Mouse (Mus musculus) heart, postnatal 0 days (tissue): Measurements from ENCODE around the gene Tpsab1. TPM values are rescaled to one million over a fixed set of nuclear protein-coding genes. Genes with fewer than 3 reads are reported as not detected.

Experiments used
- ATAC-seq: fragments of 200-750 bp; cut with Nextera tagmentation; 2 replicates; pipeline ENCODE4 v1.8.0; 2017; ENCODE audit warnings: low read depth, moderate number of reproducible peaks, moderate library complexity; ENCODE audit not compliant: insufficient read depth
- DNase-seq: peaks from one replicate; pipeline ENCODE4 v3.0.0-alpha.2; 2016; ENCODE audit warnings: low spot score
- H3K27ac ChIP-seq: fragments of 300-500 bp; sonication (generic); 2 replicates; pipeline ENCODE4 v1.5.1; 2014; ENCODE audit warnings: low read depth, mild to moderate bottlenecking
- H3K27me3 ChIP-seq: fragments of 300-500 bp; sonication (generic); 2 replicates; pipeline ENCODE4 v1.6.1; 2014; ENCODE audit warnings: low read length, mixed read lengths; ENCODE audit not compliant: control insufficient read depth, insufficient read depth
- H3K36me3 ChIP-seq: fragments of 300-500 bp; sonication (generic); replicated peaks from 2 replicates; pipeline ENCODE4 v1.6.1; 2014; ENCODE audit warnings: low read length, mixed read lengths; ENCODE audit not compliant: control insufficient read depth, insufficient read depth
- H3K4me1 ChIP-seq: fragments of 300-500 bp; sonication (generic); 2 replicates; pipeline ENCODE4 v1.6.1; 2014; ENCODE audit warnings: antibody characterized with exemption; ENCODE audit not compliant: control insufficient read depth, insufficient read depth
- H3K4me2 ChIP-seq: fragments of 300-500 bp; sonication (generic); 2 replicates; pipeline ENCODE4 v1.6.1; 2014; ENCODE audit warnings: low read depth, mild to moderate bottlenecking, low read length, moderate library complexity
- H3K4me3 ChIP-seq: fragments of 300-500 bp; sonication (generic); 2 replicates; pipeline ENCODE4 v1.5.1; 2014; ENCODE audit warnings: low read depth, low read length
- H3K9ac ChIP-seq: fragments of 300-500 bp; sonication (generic); replicated peaks from 2 replicates; pipeline ENCODE4 v1.6.1; 2014; ENCODE audit warnings: low read depth, low read length, mixed read lengths
- H3K9me3 ChIP-seq: fragments of 300-500 bp; sonication (generic); replicated peaks from 2 replicates; pipeline ENCODE4 v1.6.1; 2016; ENCODE audit warnings: low read length; ENCODE audit not compliant: control insufficient read depth
- CTCF ChIP-seq: IDR thresholded peaks from 2 replicates; pipeline ENCODE4 v1.5.1; 2016; ENCODE audit warnings: antibody characterized with exemption, control low read depth, low read depth
- EP300 ChIP-seq: IDR thresholded peaks from 2 replicates; pipeline ENCODE4 v1.6.1; 2016; ENCODE audit warnings: antibody characterized with exemption, low read depth
- WGBS: fragments of 180-500 bp; shearing (Covaris S2); extraction: QIAGEN DNeasy Blood & Tissue Kit; methylation state at CpG from one replicate; pipeline ENCODE4 v1.1.7; 2014; 5-methylcytosine and 5-hydroxymethylcytosine counted together
- polyA plus RNA-seq: library from polyadenylated mRNA; unstranded; fragments of >200 nt; fragmentation: Nextera tagmentation; extraction: Ambion mirVana; gene quantifications from 2 replicates; pipeline ENCODE4 v1.2.1, GENCODE M21; 2015
- total RNA-seq: library from RNA; depleted of rRNA; stranded (reverse); fragments of >200 nt; gene quantifications from 2 replicates; pipeline ENCODE4 v1.2.3, GENCODE M21; 2014; ENCODE audit warnings: low replicate concordance; rRNA removed

The Tpsab1 gene
- total and polyA plus RNA-seq, 2 experiments from 2014 or later, result 1.2 to 5.3 TPM

DNA sequence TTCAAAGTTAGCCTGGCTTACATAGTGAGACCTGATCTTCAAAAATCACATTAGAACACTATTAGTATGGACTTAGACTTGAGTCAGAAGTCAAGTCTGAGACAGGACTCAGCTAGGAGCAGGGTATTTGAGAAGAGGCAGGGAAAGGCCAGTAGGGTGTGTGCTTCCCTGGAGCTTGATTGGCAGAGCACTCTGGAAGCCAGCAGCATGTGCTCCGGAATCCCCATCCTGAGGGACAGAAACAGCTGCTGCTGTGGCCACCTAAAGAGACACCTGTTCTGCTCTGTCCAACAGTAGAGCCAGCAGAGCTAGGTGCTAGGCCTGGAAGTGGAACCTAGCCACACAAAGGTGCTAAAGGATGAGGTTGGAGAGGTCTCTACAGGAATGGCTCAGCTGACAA lies 51.3 kb downstream of the Tpsab1 start:
- TF ChIP-seq CTCF, result no peak
- TF ChIP-seq EP300, result no peak
- H3K27ac ChIP-seq, result no peak overlapping the region
- no peak overlapping the region for H3K4me3 ChIP-seq
- H3K4me1 ChIP-seq, result no peaks in the 10 kb centered on the region
- ATAC-seq (no peak), DNase-seq (no peak)
- no peak overlapping the region for H3K4me2 ChIP-seq
- 36% methylated on average over 1 of the region's 1 CpGs for WGBS
- H3K9me3 ChIP-seq, result no peaks in the 10 kb centered on the region
- 0 out of 2 replicates have a peak, but pooled peaks cover 3% of the 10 kb centered on the region for H3K27me3 ChIP-seq
- H3K9ac ChIP-seq, result no peak overlapping the region
- no peaks in the 10 kb centered on the region for H3K36me3 ChIP-seq

DNA sequence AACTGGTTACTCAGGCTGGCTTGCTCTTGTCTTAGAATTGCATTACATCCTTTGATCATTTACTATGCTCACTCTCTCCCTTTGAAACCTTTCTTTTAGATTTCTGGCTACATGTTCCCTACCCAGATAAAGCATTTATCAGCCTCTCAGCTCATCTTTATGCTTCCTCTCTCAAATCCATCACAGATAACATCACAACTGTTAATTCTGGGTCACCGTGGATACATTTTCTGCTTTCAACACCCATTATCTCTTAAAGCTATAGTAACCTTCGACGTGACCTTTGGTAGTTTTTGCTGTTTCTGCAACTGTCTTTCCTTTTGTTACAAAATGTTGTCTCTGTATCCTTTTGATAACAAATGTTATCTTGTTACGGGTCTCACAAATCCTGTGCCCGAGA lies 51.9 kb downstream of the Tpsab1 start:
- WGBS, result 36% methylated on average over 5 of the region's 5 CpGs
- DNase-seq (no peak), ATAC-seq (no peak)
- no peaks in the 10 kb centered on the region for H3K9me3 ChIP-seq
- no peaks in the 10 kb centered on the region for H3K4me1 ChIP-seq
- H3K36me3 ChIP-seq, result no peaks in the 10 kb centered on the region
- H3K27ac ChIP-seq, result no peak overlapping the region
- TF ChIP-seq EP300 (no peak), CTCF (no peak)
- 0 out of 2 replicates have a peak, but pooled peaks cover 3% of the 10 kb centered on the region for H3K27me3 ChIP-seq
- no peak overlapping the region for H3K9ac ChIP-seq
- no peak overlapping the region for H3K4me3 ChIP-seq
- no peak overlapping the region for H3K4me2 ChIP-seq

Other genes starting within 250 kb of the Tpsab1 start
- 27.9 and 31.4 TPM in 2 replicates for gene Telo2, start 229.6 kb downstream of the Tpsab1 start, total RNA-seq
- gene Telo2, start 229.6 kb downstream of the Tpsab1 start, polyA plus RNA-seq, result 13.2 and 15.3 TPM in 2 replicates
- gene Ptx4, start 224.8 kb downstream of the Tpsab1 start, total RNA-seq, result 0.12 TPM in 1 of 2 replicates, not detected in the other
- gene Ptx4, start 224.8 kb downstream of the Tpsab1 start, polyA plus RNA-seq, result 0.22 TPM in 2 replicates
- 15.4 and 20.3 TPM in 2 replicates for gene Clcn7, start 212.2 kb downstream of the Tpsab1 start, total RNA-seq
- gene Clcn7, start 212.2 kb downstream of the Tpsab1 start, polyA plus RNA-seq, result 12.6 and 12.8 TPM in 2 replicates
- not detected in 2 replicates for gene Ccdc154, start 183.1 kb downstream of the Tpsab1 start, total RNA-seq
- gene Ccdc154, start 183.1 kb downstream of the Tpsab1 start, polyA plus RNA-seq, result not detected in 2 replicates
- gene Gm38655, start 170.1 kb downstream of the Tpsab1 start, total RNA-seq, result not detected in 2 replicates
- not detected in 2 replicates for gene Gm38655, start 170.1 kb downstream of the Tpsab1 start, polyA plus RNA-seq
- 15.3 and 17.3 TPM in 2 replicates for gene BC003965, start 161.0 kb downstream of the Tpsab1 start, total RNA-seq
- 24.6 and 26.5 TPM in 2 replicates for gene BC003965, start 161.0 kb downstream of the Tpsab1 start, polyA plus RNA-seq
- 3.2 and 4.8 TPM in 2 replicates for gene Unkl, start 157.2 kb downstream of the Tpsab1 start, total RNA-seq
- 2.8 and 3.0 TPM in 2 replicates for gene Unkl, start 157.2 kb downstream of the Tpsab1 start, polyA plus RNA-seq
- gene Gnptg, start 105.4 kb downstream of the Tpsab1 start, total RNA-seq, result 20.4 and 24.2 TPM in 2 replicates
- 21.0 and 22.7 TPM in 2 replicates for gene Gnptg, start 105.4 kb downstream of the Tpsab1 start, polyA plus RNA-seq
- 31.2 and 32.4 TPM in 2 replicates for gene Tsr3, start 105.4 kb downstream of the Tpsab1 start, total RNA-seq
- gene Tsr3, start 105.4 kb downstream of the Tpsab1 start, polyA plus RNA-seq, result 23.4 and 24.3 TPM in 2 replicates
- 2.1 TPM in 1 of 2 replicates, not detected in the other for gene Baiap3, start 89.2 kb downstream of the Tpsab1 start, total RNA-seq
- gene Baiap3, start 89.2 kb downstream of the Tpsab1 start, polyA plus RNA-seq, result 0.12 and 0.22 TPM in 2 replicates
- gene Ube2i, start 70.9 kb downstream of the Tpsab1 start, total RNA-seq, result 293 and 343 TPM in 2 replicates
- 253 and 259 TPM in 2 replicates for gene Ube2i, start 70.9 kb downstream of the Tpsab1 start, polyA plus RNA-seq
- 1.0 TPM in 1 of 2 replicates, not detected in the other for gene Prss34, start 47.2 kb downstream of the Tpsab1 start, total RNA-seq
- gene Prss34, start 47.2 kb downstream of the Tpsab1 start, polyA plus RNA-seq, result 0.71 and 0.77 TPM in 2 replicates
- gene Prss28, start 36.9 kb downstream of the Tpsab1 start, total RNA-seq, result not detected in 2 replicates
- not detected in 2 replicates for gene Prss28, start 36.9 kb downstream of the Tpsab1 start, polyA plus RNA-seq
- gene Prss29, start 26.9 kb downstream of the Tpsab1 start, total RNA-seq, result not detected in 2 replicates
- gene Prss29, start 26.9 kb downstream of the Tpsab1 start, polyA plus RNA-seq, result not detected in 2 replicates
- gene Tpsb2, start 20.7 kb upstream of the Tpsab1 start, total RNA-seq, result 15.2 and 28.1 TPM in 2 replicates
- 26.2 and 35.5 TPM in 2 replicates for gene Tpsb2, start 20.7 kb upstream of the Tpsab1 start, polyA plus RNA-seq
- not detected in 2 replicates for gene Tpsg1, start 23.7 kb upstream of the Tpsab1 start, total RNA-seq
- 0.33 and 0.56 TPM in 2 replicates for gene Tpsg1, start 23.7 kb upstream of the Tpsab1 start, polyA plus RNA-seq
- 39.2 and 65.9 TPM in 2 replicates for gene Cacna1h, start 88.2 kb upstream of the Tpsab1 start, total RNA-seq
- gene Cacna1h, start 88.2 kb upstream of the Tpsab1 start, polyA plus RNA-seq, result 3.1 and 3.4 TPM in 2 replicates
- gene Tekt4, start 109.1 kb upstream of the Tpsab1 start, total RNA-seq, result 1.3 TPM in 1 of 2 replicates, not detected in the other
- gene Tekt4, start 109.1 kb upstream of the Tpsab1 start, polyA plus RNA-seq, result 0.23 and 1.1 TPM in 2 replicates
- 0.12 TPM in 1 of 2 replicates, not detected in the other for gene Sstr5, start 151.7 kb upstream of the Tpsab1 start, total RNA-seq
- not detected in 2 replicates for gene Sstr5, start 151.7 kb upstream of the Tpsab1 start, polyA plus RNA-seq
- gene Sox8, start 225.1 kb upstream of the Tpsab1 start, total RNA-seq, result not detected in 2 replicates
- 0.11 and 0.37 TPM in 2 replicates for gene Sox8, start 225.1 kb upstream of the Tpsab1 start, polyA plus RNA-seq
- gene Lmf1, start 233.5 kb upstream of the Tpsab1 start, total RNA-seq, result 44.9 and 52.8 TPM in 2 replicates
- gene Lmf1, start 233.5 kb upstream of the Tpsab1 start, polyA plus RNA-seq, result 30.6 and 34.3 TPM in 2 replicates